Mouse (Mus musculus): ENCODE measurements around the gene Slamf6. TPM values are rescaled to one million over a fixed set of nuclear protein-coding genes. Genes with fewer than 3 reads are reported as not detected.

The Slamf6 gene
- polyA plus RNA-seq, 1 experiment from 2014 or later: 0.29 TPM

Other genes starting within 250 kb of the Slamf6 start
- gene Cd48, start 235.5 kb upstream of the Slamf6 start, polyA plus RNA-seq (2015; fragmentation: Nextera tagmentation; extraction: Ambion mirVana): 2.3 and 2.9 TPM in 2 replicates
- 0.10 and 0.18 TPM in 2 replicates for gene Slamf1, start 150.4 kb upstream of the Slamf6 start, polyA plus RNA-seq (2015; fragmentation: Nextera tagmentation; extraction: Ambion mirVana)
- 0.79 and 1.1 TPM in 2 replicates for gene Cd84, start 77.8 kb upstream of the Slamf6 start, polyA plus RNA-seq (2015; fragmentation: Nextera tagmentation; extraction: Ambion mirVana)
- gene Gm10521, start 21.9 kb upstream of the Slamf6 start, polyA plus RNA-seq (2015; fragmentation: Nextera tagmentation; extraction: Ambion mirVana): not detected in 2 replicates
- 17.3 and 17.6 TPM in 2 replicates for gene Vangl2, start 110.9 kb downstream of the Slamf6 start, polyA plus RNA-seq (2015; fragmentation: Nextera tagmentation; extraction: Ambion mirVana)
- gene Nhlh1, start 140.1 kb downstream of the Slamf6 start, polyA plus RNA-seq (2015; fragmentation: Nextera tagmentation; extraction: Ambion mirVana): not detected in 2 replicates
- gene Copa, start 165.0 kb downstream of the Slamf6 start, polyA plus RNA-seq (2015; fragmentation: Nextera tagmentation; extraction: Ambion mirVana): 221 and 237 TPM in 2 replicates
- gene Ncstn, start 165.3 kb downstream of the Slamf6 start, polyA plus RNA-seq (2015; fragmentation: Nextera tagmentation; extraction: Ambion mirVana): 130 and 137 TPM in 2 replicates
- 149 and 154 TPM in 2 replicates for gene Pex19, start 209.2 kb downstream of the Slamf6 start, polyA plus RNA-seq (2015; fragmentation: Nextera tagmentation; extraction: Ambion mirVana)
- gene Dcaf8, start 230.6 kb downstream of the Slamf6 start, polyA plus RNA-seq (2015; fragmentation: Nextera tagmentation; extraction: Ambion mirVana): 125 and 132 TPM in 2 replicates